Mouse (Mus musculus) MEL (cell line): Measurements from ENCODE around the gene Dusp19. TPM values are rescaled to one million over a fixed set of nuclear protein-coding genes. Genes with fewer than 3 reads are reported as not detected.
A peak's percentile ranks its signal among the peaks of the same experiment; 100 is the strongest.

Experiments
- DNase-seq: peaks from one replicate; pipeline ENCODE4 v3.0.0; 2011; ENCODE audit warnings: low read depth, low spot score
- H3K27ac ChIP-seq: 2 replicates; pipeline ENCODE4 v1.5.1; 2012; ENCODE audit warnings: low read depth, mild to moderate bottlenecking, control low read depth, low read length, moderate library complexity; ENCODE audit not compliant: control insufficient read depth
- H3K27me3 ChIP-seq, 2 experiments: fragments of 150-350 bp in 1 of 2; sonication (generic) in 1 of 2; 2 replicates each; pipeline ENCODE4 v1.6.1; 2012; ENCODE audit warnings: low read length in 2 of 2, mild to moderate bottlenecking in 2 of 2, improper control_type of control experiment in 1 of 2, moderate library complexity in 1 of 2; ENCODE audit not compliant: insufficient read depth in 2 of 2, control insufficient read depth in 1 of 2
- H3K36me3 ChIP-seq, 2 experiments: 2 replicates each; pipeline ENCODE4 v1.6.1; 2012 to 2014; ENCODE audit warnings: low read length in 2 of 2, improper control_type of control experiment in 1 of 2, inconsistent platforms in 1 of 2, mild to moderate bottlenecking in 1 of 2; ENCODE audit not compliant: insufficient read depth in 2 of 2, control insufficient read depth in 1 of 2
- H3K4me1 ChIP-seq, 2 experiments: fragments of 150-350 bp in 1 of 2; sonication (generic) in 1 of 2; 2 replicates each; pipeline ENCODE4 v1.6.1; 2012; ENCODE audit warnings: low read length in 2 of 2, improper control_type of control experiment in 1 of 2, mild to moderate bottlenecking in 1 of 2; ENCODE audit not compliant: insufficient read depth in 2 of 2, control insufficient read depth in 1 of 2
- H3K4me3 ChIP-seq, 2 experiments: fragments of 150-350 bp in 1 of 2; sonication (generic) in 1 of 2; 2 replicates each; pipeline ENCODE4 v1.5.1; 2012; ENCODE audit warnings: low read depth in 2 of 2, low read length in 2 of 2, mild to moderate bottlenecking in 2 of 2, moderate library complexity in 2 of 2, control low read depth in 1 of 2, improper control_type of control experiment in 1 of 2; ENCODE audit not compliant: control insufficient read depth in 1 of 2, insufficient read depth in 1 of 2
- H3K79me2 ChIP-seq: 2 replicates; pipeline ENCODE4 v1.6.1; 2012; ENCODE audit warnings: mild to moderate bottlenecking, low read length, moderate library complexity; ENCODE audit not compliant: control insufficient read depth, poor library complexity, insufficient read depth
- H3K9ac ChIP-seq: 2 replicates; pipeline ENCODE4 v1.6.1; 2012; ENCODE audit warnings: low read depth, mild to moderate bottlenecking, control low read depth, low read length, moderate library complexity; ENCODE audit not compliant: control insufficient read depth, poor library complexity, severe bottlenecking
- H3K9me3 ChIP-seq: fragments of 150-350 bp; sonication (generic); replicated peaks from 2 replicates; pipeline ENCODE4 v1.6.1; 2012; ENCODE audit warnings: mild to moderate bottlenecking, low read length, improper control_type of control experiment, moderate library complexity; ENCODE audit not compliant: insufficient read depth
- BHLHE40 ChIP-seq: IDR thresholded peaks from 2 replicates; pipeline ENCODE4 v1.6.1; 2012; ENCODE audit warnings: low read depth, mild to moderate bottlenecking, inconsistent platforms, low read length, improper control_type of control experiment, borderline replicate concordance
- CHD1 ChIP-seq: IDR thresholded peaks from 2 replicates; pipeline ENCODE4 v1.6.1; 2012; ENCODE audit warnings: low read depth, mild to moderate bottlenecking, inconsistent platforms, low read length, improper control_type of control experiment
- CHD2 ChIP-seq: IDR thresholded peaks from 2 replicates; pipeline ENCODE4 v1.6.1; 2011; ENCODE audit warnings: low read length, improper control_type of control experiment
- E2F4 ChIP-seq: IDR thresholded peaks from 2 replicates; pipeline ENCODE4 v1.6.1; 2011; ENCODE audit warnings: low read depth, low read length, improper control_type of control experiment, borderline replicate concordance
- ETS1 ChIP-seq: IDR thresholded peaks from 2 replicates; pipeline ENCODE4 v1.6.1; 2012; ENCODE audit warnings: low read depth, mild to moderate bottlenecking, inconsistent platforms, low read length, improper control_type of control experiment, moderate library complexity
- GABPA ChIP-seq: IDR thresholded peaks from 2 replicates; pipeline ENCODE4 v1.6.1; 2012; ENCODE audit warnings: low read depth, mild to moderate bottlenecking, inconsistent platforms, low read length, improper control_type of control experiment, moderate library complexity
- HCFC1 ChIP-seq: IDR thresholded peaks from 2 replicates; pipeline ENCODE4 v1.6.1; 2012; ENCODE audit warnings: low read depth, mild to moderate bottlenecking, inconsistent platforms, low read length, improper control_type of control experiment, moderate library complexity
- JUND ChIP-seq: IDR thresholded peaks from 2 replicates; pipeline ENCODE4 v1.6.1; 2011; ENCODE audit warnings: low read depth, mild to moderate bottlenecking, improper control_type of control experiment, low read length
- KAT2A ChIP-seq: conservative IDR thresholded peaks from 2 replicates; pipeline ENCODE4 v1.6.1; 2012; ENCODE audit warnings: low read depth, low read length, improper control_type of control experiment, inconsistent platforms
- MAFK ChIP-seq: IDR thresholded peaks from 2 replicates; pipeline ENCODE4 v1.6.1; 2011; ENCODE audit warnings: low read depth, mild to moderate bottlenecking, low read length, improper control_type of control experiment, borderline replicate concordance
- MAX ChIP-seq: IDR thresholded peaks from 2 replicates; pipeline ENCODE4 v1.6.1; 2011; ENCODE audit warnings: low read length, improper control_type of control experiment
- MAZ ChIP-seq: IDR thresholded peaks from 2 replicates; pipeline ENCODE4 v1.6.1; 2012; ENCODE audit warnings: low read depth, mild to moderate bottlenecking, inconsistent platforms, low read length, improper control_type of control experiment
- MEF2A ChIP-seq: IDR thresholded peaks from 2 replicates; pipeline ENCODE4 v1.6.1; 2014; ENCODE audit warnings: low read depth, mild to moderate bottlenecking, inconsistent platforms, low read length, improper control_type of control experiment; ENCODE audit not compliant: poor library complexity, insufficient replicate concordance, severe bottlenecking; ENCODE audit errors: extremely low read depth
- MYB ChIP-seq: IDR thresholded peaks from 2 replicates; pipeline ENCODE4 v1.6.1; 2011; ENCODE audit warnings: mild to moderate bottlenecking, low read depth, low read length, improper control_type of control experiment
- NRF1 ChIP-seq: IDR thresholded peaks from 2 replicates; pipeline ENCODE4 v1.6.1; 2014; ENCODE audit warnings: low read depth, mild to moderate bottlenecking, inconsistent platforms, low read length, improper control_type of control experiment, moderate library complexity; ENCODE audit not compliant: poor library complexity, insufficient read depth, severe bottlenecking
- RCOR1 ChIP-seq: IDR thresholded peaks from 2 replicates; pipeline ENCODE4 v1.6.1; 2012; ENCODE audit warnings: low read depth, mild to moderate bottlenecking, inconsistent platforms, low read length, improper control_type of control experiment
- TAL1 ChIP-seq: IDR thresholded peaks from 2 replicates; pipeline ENCODE4 v1.6.1; 2012; ENCODE audit warnings: mild to moderate bottlenecking, inconsistent platforms, low read length, moderate library complexity, mixed read lengths
- TBP ChIP-seq: IDR thresholded peaks from 2 replicates; pipeline ENCODE4 v1.8.0; 2011; ENCODE audit warnings: low read depth, low read length, improper control_type of control experiment
- TCF12 ChIP-seq: IDR thresholded peaks from 2 replicates; pipeline ENCODE4 v1.6.1; 2014; ENCODE audit warnings: low read depth, mild to moderate bottlenecking, inconsistent platforms, low read length, improper control_type of control experiment, moderate library complexity
- USF2 ChIP-seq, 2 experiments: IDR thresholded peaks; 2 replicates each; pipeline ENCODE4 v1.6.1; 2011 to 2012; ENCODE audit warnings: improper control_type of control experiment in 2 of 2, low read length in 2 of 2, borderline replicate concordance in 1 of 2, inconsistent platforms in 1 of 2, low read depth in 1 of 2, mild to moderate bottlenecking in 1 of 2; ENCODE audit not compliant: insufficient read depth in 1 of 2
- polyA plus RNA-seq, 2 experiments: library from polyadenylated mRNA; stranded (reverse) in 1 of 2; unstranded in 1 of 2; fragments of >175 nt in 1 of 2; fragments of >200 nt in 1 of 2; gene quantifications; 2 replicates each; pipeline versions ENCODE4 v1.2.1 to v1.2.4; 2012; ENCODE audit warnings: low replicate concordance in 2 of 2, low read depth in 1 of 2; ENCODE audit not compliant: insufficient read length in 2 of 2, insufficient read depth in 1 of 2, missing spikeins in 1 of 2
- total RNA-seq: library from RNA; depleted of rRNA; stranded (reverse); fragments of 300-350 nt; gene quantifications from 2 replicates; pipeline ENCODE4 v1.2.3, GENCODE M21; 2012

Dusp19 gene
- total and polyA plus RNA-seq, 3 experiments = 14.9 to 16.1 TPM; not detected in 1

- 0 out of 2 replicates have a peak, but pooled peaks have one; percentile 27 for TF ChIP-seq NRF1
- TF ChIP-seq HCFC1 = peak; percentile 87
- no peak for TF ChIP-seq JUND
- peak; percentile 39; the same call in 1 of the 2 replicates for TF ChIP-seq MAX
- TF ChIP-seq RCOR1 = peak; percentile 82
Observed at GRCm38 (mm10) chr2:80616854-80617737, at the start of gene Dusp19, which contains the start of gene Nup35 (continued).

GRCm38 (mm10) chr2:80567411-80567810, 49.4 kb upstream of the Dusp19 start:
- no peaks in the 10 kb centered on the region for H3K79me2 ChIP-seq
- no peak overlapping the region for H3K4me3 ChIP-seq
- no peak for DNase-seq
- TF ChIP-seq TCF12 (no peak), MEF2A (no peak), KAT2A (no peak), E2F4 (no peak), GABPA (no peak), USF2 (IDR thresholded peaks at IDR 0.05; ENCODE audit: borderline replicate concordance in 1 of 2, insufficient read depth in 1 of 2, low read depth in 1 of 2, low read length in 2 of 2) (no peak), HCFC1 (no peak), ETS1 (no peak)
- H3K27ac ChIP-seq = no peak overlapping the region
- H3K36me3 ChIP-seq = no peaks in the 10 kb centered on the region; a peak in 1 of 4 replicates
- H3K27me3 ChIP-seq = no peaks in the 10 kb centered on the region
- H3K9me3 ChIP-seq = no peaks in the 10 kb centered on the region
- H3K9ac ChIP-seq = no peak overlapping the region
- peaks cover 0 to 2% of the 10 kb centered on the region in 2 experiments; a peak in 1 of 4 replicates for H3K4me1 ChIP-seq

GRCm38 (mm10) chr2:80570656-80571055, 46.2 kb upstream of the Dusp19 start:
- H3K36me3 ChIP-seq = no peaks in the 10 kb centered on the region
- DNase-seq = no peak
- TF ChIP-seq MAZ (no peak), CHD1 (no peak), TAL1 (no peak), MYB (no peak), MAX (no peak), ETS1 (no peak), BHLHE40 (no peak), NRF1 (no peak), CHD2 (no peak), MAFK (no peak), TBP (no peak)
- TF ChIP-seq, all 39 proteins: peak for 0
- H3K9ac ChIP-seq = no peak overlapping the region
- H3K4me1 ChIP-seq = no peaks in the 10 kb centered on the region
- no peaks in the 10 kb centered on the region for H3K9me3 ChIP-seq
- no peaks in the 10 kb centered on the region for H3K79me2 ChIP-seq
- no peaks in the 10 kb centered on the region for H3K27me3 ChIP-seq
- H3K4me3 ChIP-seq = no peak overlapping the region
- no peak overlapping the region for H3K27ac ChIP-seq
